Mouse (Mus musculus) liver, postnatal 0 days (tissue): ENCODE data around the gene Clec2l. TPM values are rescaled to one million over a fixed set of nuclear protein-coding genes. Genes with fewer than 3 reads are reported as not detected.
A peak's percentile ranks its signal among the peaks of the same experiment; 100 is the strongest.

Source experiments
- ATAC-seq: fragments of 200-750 bp; cut with Nextera tagmentation; 2 replicates; pipeline ENCODE4 v1.8.0; 2017; ENCODE audit warnings: mild to moderate bottlenecking, moderate library complexity
- DNase-seq: peaks from one replicate; pipeline ENCODE4 v3.0.0-alpha.2; 2016
- H3K27ac ChIP-seq: fragments of 300-500 bp; sonication (generic); 2 replicates; pipeline ENCODE4 v1.5.1; 2014; ENCODE audit warnings: antibody characterized with exemption, moderate library complexity, mild to moderate bottlenecking, low read depth
- H3K27me3 ChIP-seq: fragments of 300-500 bp; sonication (generic); 2 replicates; pipeline ENCODE4 v1.6.1; 2014; ENCODE audit warnings: low read length, control low read depth, mixed read lengths; ENCODE audit not compliant: insufficient read depth
- H3K36me3 ChIP-seq: fragments of 300-500 bp; sonication (generic); replicated peaks from 2 replicates; pipeline ENCODE4 v1.6.1; 2014; ENCODE audit warnings: mild to moderate bottlenecking, control low read depth, low read length, moderate library complexity, mixed read lengths; ENCODE audit not compliant: insufficient read depth
- H3K4me1 ChIP-seq: fragments of 300-500 bp; sonication (generic); 2 replicates; pipeline ENCODE4 v1.6.1; 2014; ENCODE audit warnings: antibody characterized with exemption, mild to moderate bottlenecking, control low read depth; ENCODE audit not compliant: insufficient read depth
- H3K4me2 ChIP-seq: fragments of 300-500 bp; sonication (generic); 2 replicates; pipeline ENCODE4 v1.6.1; 2014; ENCODE audit warnings: low read depth, mild to moderate bottlenecking, low read length, moderate library complexity, mixed read lengths
- H3K4me3 ChIP-seq: fragments of 300-500 bp; sonication (generic); 2 replicates; pipeline ENCODE4 v1.5.1; 2014; ENCODE audit warnings: low read depth, low read length
- H3K9ac ChIP-seq: fragments of 300-500 bp; sonication (generic); replicated peaks from 2 replicates; pipeline ENCODE4 v1.6.1; 2014; ENCODE audit warnings: mild to moderate bottlenecking, moderate library complexity
- H3K9me3 ChIP-seq: fragments of 300-500 bp; sonication (generic); 2 replicates; pipeline ENCODE4 v1.6.1; 2016; ENCODE audit warnings: mild to moderate bottlenecking, control low read depth, low read length, mixed read lengths
- CTCF ChIP-seq: sonication (generic); IDR thresholded peaks from 2 replicates; pipeline ENCODE4 v1.5.1; 2016; ENCODE audit warnings: antibody characterized with exemption, low read depth
- EP300 ChIP-seq: IDR thresholded peaks from 2 replicates; pipeline ENCODE4 v1.6.1; 2016; ENCODE audit warnings: antibody characterized with exemption, low read depth, mild to moderate bottlenecking
- WGBS: fragments of 180-500 bp; shearing (Covaris S2); extraction: QIAGEN DNeasy Blood & Tissue Kit; methylation state at CpG from one replicate; pipeline ENCODE4 v1.1.7; 2014; ENCODE audit not compliant: insufficient replicate concordance; 5-methylcytosine and 5-hydroxymethylcytosine counted together
- polyA plus RNA-seq: library from polyadenylated mRNA; unstranded; fragments of >200 nt; fragmentation: Nextera tagmentation; extraction: Ambion mirVana; gene quantifications from 2 replicates; pipeline ENCODE4 v1.2.1, GENCODE M21; 2015

The Clec2l gene
- polyA plus RNA-seq, 1 experiment from 2014 or later: not detected

GRCm38 (mm10) chr6:38691052-38691451, 28.2 kb downstream of the Clec2l start:
- DNase-seq: no peak
- WGBS: 86% methylated on average over 5 of the region's 5 CpGs
- TF ChIP-seq EP300 (no peak), CTCF (no peak)
- Histone ChIP-seq H3K36me3 (peaks cover 48% of the 10 kb centered on the region), H3K9ac (no peak overlapping the region), H3K4me1 (no peaks in the 10 kb centered on the region), H3K27me3 (no peaks in the 10 kb centered on the region), H3K4me3 (no peak overlapping the region), H3K4me2 (no peak overlapping the region), H3K27ac (peak overlapping the region; percentile 8; the same call in 1 of the 2 replicates), H3K9me3 (no peaks in the 10 kb centered on the region)
- no peak for ATAC-seq

- no peak overlapping the region for H3K4me2 ChIP-seq
- DNase-seq (no peak), ATAC-seq (no peak)
- H3K27ac ChIP-seq: no peak overlapping the region
- no peak for TF ChIP-seq CTCF
- TF ChIP-seq EP300: no peak
- H3K4me1 ChIP-seq: no peaks in the 10 kb centered on the region
- H3K4me3 ChIP-seq: no peak overlapping the region
- WGBS: 88% methylated on average over 6 of the region's 6 CpGs
- no peaks in the 10 kb centered on the region for H3K27me3 ChIP-seq
- no peak overlapping the region for H3K9ac ChIP-seq
- peaks cover 61% of the 10 kb centered on the region for H3K36me3 ChIP-seq
- H3K9me3 ChIP-seq: no peaks in the 10 kb centered on the region
Observed at GRCm38 (mm10) chr6:38692556-38692955, 29.7 kb downstream of the Clec2l start.

- Histone ChIP-seq H3K4me2 (no peak overlapping the region), H3K36me3 (peaks cover 82% of the 10 kb centered on the region)
- WGBS: 40% methylated on average over 9 of the region's 9 CpGs
Observed at GRCm38 (mm10) chr6:38695380-38696054, 32.6 kb downstream of the Clec2l start.

GRCm38 (mm10) chr6:38696570-38696969, 33.7 kb downstream of the Clec2l start:
- TF ChIP-seq EP300: no peak
- TF ChIP-seq CTCF: no peak
- WGBS: 90% methylated on average over 9 of the region's 9 CpGs
- Histone ChIP-seq H3K9me3 (no peaks in the 10 kb centered on the region), H3K27ac (no peak overlapping the region), H3K4me3 (no peak overlapping the region), H3K9ac (no peak overlapping the region), H3K4me1 (no peaks in the 10 kb centered on the region), H3K27me3 (no peaks in the 10 kb centered on the region), H3K36me3 (peaks cover 83% of the 10 kb centered on the region), H3K4me2 (no peak overlapping the region)
- ATAC-seq (no peak), DNase-seq (no peak)

More at GRCm38 (mm10) chr6:38695380-38696054, 32.6 kb downstream of the Clec2l start:
- Histone ChIP-seq H3K4me3 (no peak overlapping the region), H3K4me1 (no peaks in the 10 kb centered on the region), H3K27ac (no peak overlapping the region), H3K27me3 (no peaks in the 10 kb centered on the region), H3K9me3 (no peaks in the 10 kb centered on the region), H3K9ac (no peak overlapping the region)
- DNase-seq: peak; percentile 79
- ATAC-seq: peak; percentile 55; the same call in 1 of the 2 replicates
- TF ChIP-seq CTCF (peak; percentile 87), EP300 (no peak)

GRCm38 (mm10) chr6:38698233-38698889, 35.5 kb downstream of the Clec2l start:
- Histone ChIP-seq H3K9ac (no peak overlapping the region), H3K36me3 (peaks cover 83% of the 10 kb centered on the region), H3K4me1 (no peaks in the 10 kb centered on the region), H3K4me2 (no peak overlapping the region), H3K27me3 (no peaks in the 10 kb centered on the region), H3K4me3 (no peak overlapping the region), H3K27ac (no peak overlapping the region), H3K9me3 (no peaks in the 10 kb centered on the region)
- 97% methylated on average over 18 of the region's 18 CpGs for WGBS
- no peak for DNase-seq
- ATAC-seq: no peak
- TF ChIP-seq CTCF (no peak), EP300 (no peak)

GRCm38 (mm10) chr6:38701421-38701820, 38.6 kb downstream of the Clec2l start:
- no peak for TF ChIP-seq CTCF
- TF ChIP-seq EP300: no peak
- WGBS: 78% methylated on average over 2 of the region's 2 CpGs

More at GRCm38 (mm10) chr6:38701421-38701820, 38.6 kb downstream of the Clec2l start:
- Histone ChIP-seq H3K9ac (no peak overlapping the region), H3K36me3 (peaks cover 80% of the 10 kb centered on the region), H3K27me3 (no peaks in the 10 kb centered on the region), H3K4me1 (no peaks in the 10 kb centered on the region), H3K27ac (no peak overlapping the region), H3K4me2 (no peak overlapping the region), H3K9me3 (no peaks in the 10 kb centered on the region), H3K4me3 (no peak overlapping the region)
- DNase-seq: no peak
- ATAC-seq: no peak
